Mouse (Mus musculus): ENCODE results near the gene Actn4.
"Not testable (repeated sequence)": the region's sequence is repeated elsewhere in the genome, so short reads cannot be mapped to it uniquely, and the experiment has no call there.

Actn4 gene

DNA sequence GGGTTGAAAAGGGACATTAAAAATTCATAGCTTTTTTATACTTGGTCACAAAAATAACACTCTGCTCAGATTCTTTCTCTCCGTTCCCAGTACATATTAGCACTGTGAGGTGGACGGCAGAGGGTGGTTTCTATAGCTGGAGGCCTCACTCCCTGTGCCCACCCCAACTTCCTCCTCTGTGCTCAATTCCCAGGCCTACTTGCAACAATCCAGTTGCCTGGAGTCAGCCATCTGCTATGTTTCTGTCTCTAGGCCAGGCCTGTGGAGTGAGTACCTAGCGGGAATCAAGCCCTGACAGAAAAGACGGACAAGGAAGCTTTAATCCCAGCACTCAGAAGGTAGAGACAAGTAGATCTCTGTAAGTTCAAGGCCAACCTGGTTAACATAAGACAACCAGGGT, 39.5 kb downstream of the Actn4 start:
- DNase-seq (ENCODE audit: low spot score), result no peak

DNA sequence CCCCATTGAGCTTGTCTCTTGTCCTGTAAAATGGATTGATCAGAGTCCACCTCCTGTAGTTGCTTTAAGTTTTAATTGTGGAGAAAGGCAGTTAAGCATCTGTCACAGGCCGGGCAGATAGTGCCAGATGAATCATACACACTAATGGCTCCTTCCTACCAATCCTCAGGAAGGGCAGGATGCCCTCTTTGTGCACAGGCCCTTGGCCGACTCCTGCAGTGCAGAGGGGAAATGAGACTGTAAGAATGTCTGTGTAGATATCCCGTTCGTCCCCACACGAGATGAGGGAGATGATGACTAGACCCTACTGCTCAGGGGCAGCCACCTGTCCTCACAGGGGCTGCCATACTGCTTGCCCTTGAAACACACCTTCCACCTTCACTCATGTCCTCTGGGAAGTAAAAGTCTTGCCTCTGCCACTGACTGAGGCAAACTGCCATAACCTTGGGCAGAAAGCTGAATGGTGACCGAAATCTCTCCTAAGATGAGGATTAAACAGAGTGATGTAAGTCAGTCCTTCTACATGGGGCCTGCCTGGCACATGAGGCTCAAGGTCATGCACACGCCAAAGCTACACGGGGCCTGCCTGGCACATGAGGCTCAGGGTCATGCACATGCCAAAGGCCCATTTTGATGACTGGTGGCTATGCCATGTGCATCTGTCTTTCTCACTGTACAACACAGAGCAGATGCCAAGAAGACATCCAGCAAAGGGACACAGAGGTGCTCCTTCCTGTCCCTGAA, 40.2 kb downstream of the Actn4 start:
- DNase-seq (ENCODE audit: low spot score), result no peak

DNA sequence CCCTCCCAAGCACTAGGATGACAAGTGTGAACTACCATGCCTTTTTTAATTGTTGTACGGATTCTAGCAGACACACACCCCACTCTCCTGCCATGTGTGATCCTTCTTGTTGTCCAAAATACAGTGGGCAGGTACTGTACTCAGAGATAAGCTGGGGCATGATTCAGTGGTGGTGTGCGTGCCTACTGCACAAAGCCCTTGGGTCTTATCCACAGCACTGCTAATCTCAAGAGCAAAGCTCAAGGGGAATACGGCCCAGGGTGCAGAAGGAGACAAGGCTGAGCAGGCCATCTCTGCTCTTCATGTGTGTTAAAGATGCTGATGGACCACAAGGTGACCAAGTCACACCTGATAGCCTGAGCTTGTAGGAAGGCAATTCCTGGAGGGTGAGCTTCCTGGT, 41.0 kb downstream of the Actn4 start:
- no peak for DNase-seq (ENCODE audit: low spot score)

GRCm38 (mm10) chr7:28919815-28920214, 42.3 kb downstream of the Actn4 start:
- no peak for DNase-seq (ENCODE audit: low spot score)

GRCm38 (mm10) chr7:28918540-28918939, 43.6 kb downstream of the Actn4 start:
- DNase-seq (ENCODE audit: low spot score), result no peak

DNA sequence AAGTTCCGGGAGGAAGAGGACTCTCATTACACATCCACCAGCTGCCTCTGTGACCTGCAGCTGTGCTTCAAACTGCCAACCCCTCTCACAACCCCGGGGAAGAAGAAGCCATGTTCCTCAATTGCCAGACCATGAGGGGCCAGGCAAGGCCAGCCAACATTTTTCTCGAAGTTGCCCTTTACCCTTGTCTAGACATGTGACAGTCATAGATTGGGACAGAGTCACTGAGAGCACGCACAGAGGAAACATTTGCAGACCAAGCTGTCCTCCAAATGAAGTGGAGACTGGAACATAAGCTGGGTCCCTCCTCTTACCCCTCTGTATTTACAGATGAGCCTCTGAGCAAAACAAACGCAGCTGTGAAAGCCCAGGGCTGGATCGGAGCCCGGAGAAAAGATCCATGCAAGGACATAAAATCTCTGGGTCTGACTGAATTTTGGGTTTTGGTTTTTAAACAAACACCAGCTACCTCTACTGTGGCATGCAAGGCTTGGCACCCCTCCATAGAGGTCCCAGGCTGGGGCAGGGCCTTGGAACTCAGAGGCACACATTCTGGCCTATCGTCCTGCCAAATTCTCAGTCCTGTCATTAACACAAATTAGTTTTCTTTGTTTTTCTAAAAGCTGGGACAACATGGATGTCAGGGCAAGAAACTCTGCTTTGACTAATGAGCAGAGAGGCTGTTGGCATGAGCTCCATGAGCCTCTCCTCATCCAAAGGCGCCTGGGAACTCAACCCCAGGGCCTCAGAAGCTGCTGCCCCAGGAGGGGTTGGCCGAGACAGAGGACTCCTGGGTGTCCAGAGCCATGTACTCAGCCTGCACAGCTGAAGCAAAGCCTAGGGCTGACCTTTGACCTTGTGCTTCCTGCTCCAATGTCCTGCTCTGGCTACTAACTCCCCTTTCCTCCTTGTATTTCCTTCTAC, 44.4 kb downstream of the Actn4 start:
- no peak for DNase-seq (ENCODE audit: low spot score)

DNA sequence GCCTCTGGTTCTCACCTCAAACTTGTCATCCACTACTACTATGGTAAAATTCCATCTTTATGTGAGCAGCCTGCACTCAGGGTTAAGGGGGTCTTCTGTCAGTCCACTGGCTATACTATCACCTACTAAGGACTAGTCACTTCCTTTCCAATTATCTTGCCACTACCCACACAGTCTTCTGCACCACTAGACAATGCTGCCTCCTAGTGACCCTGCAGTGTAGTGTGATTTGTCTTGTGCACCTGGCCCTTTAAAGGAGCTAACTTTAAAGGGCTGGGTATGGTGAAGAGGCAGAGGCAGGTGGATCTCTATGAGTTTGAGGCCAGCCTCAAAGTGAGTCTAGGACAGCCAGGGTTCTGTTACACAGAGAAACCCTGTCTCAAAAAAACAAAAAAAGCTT, 45.6 kb downstream of the Actn4 start:
- DNase-seq (ENCODE audit: low spot score), result no peak

- DNase-seq (ENCODE audit: low spot score), result no peak
These were observed 49.0 kb downstream of the Actn4 start for GRCm38 (mm10) chr7:28913171-28913570.

DNA sequence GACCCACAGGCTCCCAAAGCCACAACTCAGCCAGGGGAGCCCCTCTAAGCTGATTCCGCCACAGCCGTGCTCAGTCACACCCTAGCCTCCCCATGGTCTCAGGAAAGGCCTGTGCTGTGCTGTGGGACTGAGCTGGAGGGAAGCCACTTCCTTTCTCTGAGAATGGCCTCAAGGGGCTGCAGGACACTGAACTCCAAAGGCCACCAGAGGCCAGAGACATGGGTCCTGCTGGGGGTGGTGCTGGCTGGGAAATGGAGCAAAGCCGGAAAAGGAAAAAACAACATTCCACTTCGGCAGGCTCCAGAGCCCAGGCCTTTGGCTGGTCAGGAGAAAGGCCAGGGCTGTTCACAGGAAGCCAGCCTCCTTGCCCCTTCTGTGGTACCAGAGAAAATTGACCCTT, 50.5 kb downstream of the Actn4 start:
- no peak for DNase-seq (ENCODE audit: low spot score)

GRCm38 (mm10) chr7:28907195-28907594, 54.9 kb downstream of the Actn4 start:
- no peak for DNase-seq (ENCODE audit: low spot score)

GRCm38 (mm10) chr7:28903778-28904177, 58.4 kb downstream of the Actn4 start:
- DNase-seq (ENCODE audit: low spot score), result no peak

GRCm38 (mm10) chr7:28902809-28903208, 59.3 kb downstream of the Actn4 start:
- DNase-seq (ENCODE audit: low spot score), result no peak

DNA sequence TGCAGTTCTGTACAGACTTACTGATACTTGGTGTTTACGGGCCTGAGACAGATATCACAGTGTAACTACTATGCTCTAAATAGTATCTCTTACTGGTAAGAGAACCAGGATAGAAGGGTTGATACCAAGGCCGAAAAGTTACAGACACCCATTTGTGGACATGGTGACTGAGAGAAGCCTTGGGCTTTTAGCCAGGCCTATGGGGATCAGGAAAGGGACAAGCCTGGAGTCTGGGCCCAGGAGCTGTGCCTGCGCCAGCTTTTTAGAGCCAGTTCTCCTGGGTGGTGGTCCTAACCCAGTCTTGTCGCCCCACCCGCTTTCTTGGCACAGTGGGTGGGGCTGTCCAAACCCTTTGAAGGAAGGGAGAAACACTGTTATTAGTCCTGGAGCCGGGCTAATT, 60.0 kb downstream of the Actn4 start:
- DNase-seq (ENCODE audit: low spot score), result no peak

GRCm38 (mm10) chr7:28901311-28902125, 60.6 kb downstream of the Actn4 start:
- no peak for DNase-seq (ENCODE audit: low spot score)

- DNase-seq (ENCODE audit: low spot score), result no peak
These were observed 62.2 kb downstream of the Actn4 start for GRCm38 (mm10) chr7:28899972-28900371.

DNA sequence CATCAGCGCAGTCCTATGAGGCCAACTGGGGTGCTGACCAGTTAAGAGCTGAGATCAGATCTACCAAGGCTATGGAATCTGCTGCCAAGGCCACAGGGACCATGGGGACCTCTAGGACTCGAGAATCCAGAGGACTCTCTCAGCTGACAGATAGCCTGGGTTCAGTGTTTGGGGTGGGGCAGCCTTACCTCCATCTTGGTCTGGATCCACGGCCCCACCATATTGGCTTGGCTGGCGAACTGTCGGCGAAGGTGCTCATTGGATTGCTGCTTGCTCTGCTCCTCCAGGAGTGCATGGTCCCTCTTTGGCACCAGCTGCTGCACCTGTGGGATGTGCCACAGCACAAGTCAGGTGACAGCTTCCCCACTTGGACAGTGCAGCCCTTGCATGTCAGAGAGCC, 64.5 kb downstream of the Actn4 start:
- DNase-seq (ENCODE audit: low spot score), result no peak

DNA sequence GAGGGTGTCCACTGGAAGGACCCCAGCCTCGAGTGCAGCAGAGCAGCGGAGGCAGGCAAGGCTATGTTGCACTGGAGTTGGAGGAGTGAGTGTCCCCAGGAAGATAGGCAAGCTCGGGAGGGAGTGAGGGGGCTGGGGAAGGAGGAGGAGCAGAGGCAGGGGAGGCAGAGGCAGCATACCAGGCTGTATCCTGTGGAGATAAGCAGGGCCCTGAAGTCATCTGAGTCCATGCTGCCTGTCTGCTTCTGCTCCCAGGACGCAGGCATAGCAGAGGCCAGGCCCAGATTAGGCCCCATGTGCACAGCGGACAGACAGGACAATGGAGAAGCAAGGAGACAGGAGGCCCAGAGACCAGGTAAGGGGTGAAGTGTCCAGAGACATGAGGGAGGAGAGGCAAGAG, 67.2 kb downstream of the Actn4 start:
- no peak for DNase-seq (ENCODE audit: low spot score)

GRCm38 (mm10) chr7:28893643-28894265, 68.4 kb downstream of the Actn4 start:
- no peak for DNase-seq (ENCODE audit: low spot score)

DNA sequence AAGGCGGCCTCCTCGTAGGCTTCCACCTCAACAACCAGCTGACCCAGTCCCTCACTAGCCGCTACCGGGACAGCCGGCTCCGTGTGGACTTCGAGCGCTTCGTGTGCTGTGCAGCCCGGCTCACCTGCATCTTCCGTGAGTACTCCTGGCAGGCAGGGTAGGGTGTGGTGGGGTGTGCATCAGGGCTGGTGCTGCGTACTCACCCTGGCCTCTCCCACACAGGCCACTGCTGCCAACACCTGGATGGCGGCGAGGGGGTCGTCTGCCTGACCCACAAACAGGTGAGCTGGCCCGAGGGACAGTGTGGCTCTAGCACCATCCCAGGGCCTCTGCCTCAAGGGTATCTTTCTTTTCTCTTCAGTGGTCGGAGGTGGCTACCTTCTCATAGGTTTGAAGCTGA, 69.5 kb downstream of the Actn4 start:
- DNase-seq (ENCODE audit: low spot score), result no peak

- no peak for DNase-seq (ENCODE audit: low spot score)
These were observed 73.4 kb downstream of the Actn4 start for GRCm38 (mm10) chr7:28888701-28889161.

DNA sequence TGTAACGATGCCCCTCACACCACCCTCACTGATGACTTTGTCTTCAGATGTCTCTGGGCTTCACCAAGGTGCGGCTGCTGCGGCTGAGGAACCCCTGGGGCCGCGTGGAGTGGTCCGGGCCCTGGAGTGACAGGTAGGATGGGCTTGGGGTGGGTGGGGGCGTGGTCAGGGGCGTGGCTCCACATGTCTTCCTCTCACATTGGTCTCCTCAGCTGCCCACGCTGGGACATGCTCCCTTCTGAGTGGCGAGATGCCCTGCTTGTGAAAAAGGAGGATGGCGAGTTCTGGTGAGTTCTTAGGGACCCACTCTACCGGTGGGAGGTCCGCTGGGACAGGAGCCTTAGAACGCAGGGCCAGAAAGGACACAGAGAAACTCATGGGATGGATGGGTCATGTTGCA, 75.7 kb downstream of the Actn4 start:
- DNase-seq (ENCODE audit: low spot score), result no peak

GRCm38 (mm10) chr7:28883704-28884103, 78.4 kb downstream of the Actn4 start:
- DNase-seq (ENCODE audit: low spot score), result not testable (repeated sequence)

All from c-Kit-positive CD71-positive TER-119-positive erythroid progenitor cells, embryonic 14.5 days (primary cell).